Comparison of ENCODE assay signal across 11 mouse cellular contexts in the genomic region with DNA sequence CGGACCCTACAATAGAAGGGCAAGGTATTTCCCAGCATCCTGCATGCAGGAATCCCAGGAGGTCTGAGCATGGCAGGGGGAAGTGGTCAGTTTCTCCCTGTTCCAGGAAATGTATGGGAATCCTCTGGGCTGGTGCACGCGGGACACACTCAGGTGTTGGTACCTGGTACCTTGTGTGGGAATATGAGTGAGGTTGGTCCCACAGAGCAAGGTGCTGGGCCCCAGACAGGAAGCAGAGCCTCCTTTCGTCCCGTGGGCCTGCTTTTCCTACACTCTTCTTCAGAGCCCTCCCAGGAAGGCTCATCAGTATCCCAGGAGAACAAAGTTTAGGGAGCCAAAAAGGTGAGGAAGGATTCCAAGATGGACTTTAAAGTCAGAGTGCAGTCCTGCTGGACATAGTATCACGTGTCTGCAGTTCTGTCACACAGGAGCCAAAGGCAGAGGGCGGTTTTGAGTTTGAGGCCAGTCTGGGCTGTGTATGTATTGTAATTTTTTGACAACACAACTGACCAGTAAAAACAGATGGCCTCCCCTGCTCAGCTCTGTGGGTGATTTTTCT. TPM values are rescaled to one million over a fixed set of nuclear protein-coding genes. Genes with fewer than 3 reads are reported as not detected.
A peak's percentile ranks its signal among the peaks of the same experiment; 100 is the strongest.
DNase-seq lines count a peak whose midpoint lies in the region; ATAC-seq lines count a peak whose summit lies in the region.
"Had no signal": no experiment of that assay in that cellular context is flagged by ENCODE, and none has a peak within 500 bp of the region (broad histone marks: within the 10 kb centered on the region; RNA-seq: fewer than 3 reads in every experiment).

No protein-coding gene starts in this region.

- DNase-seq in kidney, adult 9 months: peak; percentile 78
- DNase-seq in kidney, postnatal 4 days: no peak
- DNase-seq in intestine, embryonic 14.5 days (ENCODE audit: low spot score): no peak
- DNase-seq in adrenal gland, adult 8-10 months: no peak
- no peak for DNase-seq in cerebellum, postnatal 36 days
- DNase-seq in left cerebral cortex, postnatal 4 days: no peak
- DNase-seq: cerebellum, adult 9-10 months; right cerebral cortex, adult 18-20 months had no signal

- H3K27me3 ChIP-seq in embryonic facial prominence, embryonic 12.5 days: peaks cover 44% of the 10 kb centered on the region
- H3K27me3 ChIP-seq in intestine, embryonic 14.5 days (replicated peaks; ENCODE audit: control insufficient read depth, insufficient read depth, low read length): peaks cover 17% of the 10 kb centered on the region
- peaks cover 29% of the 10 kb centered on the region for H3K27me3 ChIP-seq in midbrain, embryonic 16.5 days (ENCODE audit: control insufficient read depth, insufficient read depth, low read depth, low read length)
- H3K27me3 ChIP-seq: Patski had no signal

- H3K4me1 ChIP-seq in embryonic facial prominence, embryonic 12.5 days: peaks cover 18% of the 10 kb centered on the region
- H3K4me1 ChIP-seq in intestine, embryonic 14.5 days (replicated peaks; ENCODE audit: control insufficient read depth, insufficient read depth, low read length): peaks cover 11% of the 10 kb centered on the region; the same call in 1 of the 2 replicates
- H3K4me1 ChIP-seq in midbrain, embryonic 16.5 days (ENCODE audit: control insufficient read depth, insufficient read depth, low read length): peaks cover 19% of the 10 kb centered on the region

- no peaks in the 10 kb centered on the region for H3K36me3 ChIP-seq in embryonic facial prominence, embryonic 12.5 days
- no peaks in the 10 kb centered on the region for H3K36me3 ChIP-seq in intestine, embryonic 14.5 days (ENCODE audit: control insufficient read depth, insufficient read depth, low read length)
- H3K36me3 ChIP-seq in midbrain, embryonic 16.5 days (ENCODE audit: control insufficient read depth, insufficient read depth, low read length): no peaks in the 10 kb centered on the region

- no peak overlapping the region for H3K27ac ChIP-seq in embryonic facial prominence, embryonic 12.5 days
- H3K27ac ChIP-seq in intestine, embryonic 14.5 days (ENCODE audit: low read depth): no peak overlapping the region
- no peak overlapping the region for H3K27ac ChIP-seq in midbrain, embryonic 16.5 days (ENCODE audit: low read length)

- H3K4me3 ChIP-seq in embryonic facial prominence, embryonic 12.5 days: no peak overlapping the region
- no peak overlapping the region for H3K4me3 ChIP-seq in intestine, embryonic 14.5 days (ENCODE audit: low read depth, low read length)
- no peak overlapping the region for H3K4me3 ChIP-seq in midbrain, embryonic 16.5 days (ENCODE audit: low read depth, low read length)

- no peak for ATAC-seq in embryonic facial prominence, embryonic 12.5 days (ENCODE audit: insufficient number of reproducible peaks, insufficient read depth, low FRiP score, low TSS enrichment)
- no peak for ATAC-seq in intestine, embryonic 14.5 days (replicated peaks; ENCODE audit: low FRiP score, low TSS enrichment, low read depth)
- no peak for ATAC-seq in midbrain, embryonic 16.5 days
- ATAC-seq: Patski had no signal

- H3K9me3 ChIP-seq in embryonic facial prominence, embryonic 12.5 days: no peaks in the 10 kb centered on the region
- no peaks in the 10 kb centered on the region for H3K9me3 ChIP-seq in intestine, embryonic 14.5 days (ENCODE audit: control insufficient read depth, low read length)
- H3K9me3 ChIP-seq in midbrain, embryonic 16.5 days (replicated peaks; ENCODE audit: control insufficient read depth, low read length, poor library complexity, severe bottlenecking): no peaks in the 10 kb centered on the region

- H3K4me2 ChIP-seq in embryonic facial prominence, embryonic 12.5 days (replicated peaks): peak overlapping the region; percentile 98; the same call in 1 of the 2 replicates
- peak overlapping the region; percentile 96 for H3K4me2 ChIP-seq in intestine, embryonic 14.5 days (ENCODE audit: low read length)
- peak overlapping the region; percentile 78; the same call in 1 of the 2 replicates for H3K4me2 ChIP-seq in midbrain, embryonic 16.5 days (ENCODE audit: low read length)

- intact Hi-C loops in left cerebral cortex, postnatal 4 days (cut with DNase I): no loop called here

- H3K9ac ChIP-seq in embryonic facial prominence, embryonic 12.5 days: no peak overlapping the region
- H3K9ac ChIP-seq in intestine, embryonic 14.5 days (ENCODE audit: low read length): no peak overlapping the region
- no peak overlapping the region for H3K9ac ChIP-seq in midbrain, embryonic 16.5 days (ENCODE audit: low read depth, low read length)

- 58% methylated on average over 7 of the region's 7 CpGs for WGBS in embryonic facial prominence, embryonic 12.5 days
- WGBS in intestine, embryonic 14.5 days: 69% methylated on average over 7 of the region's 7 CpGs
- 63% methylated on average over 7 of the region's 7 CpGs for WGBS in midbrain, embryonic 16.5 days

RNA-seq across cellular contexts. Expression of gene Ttc7, which starts 1.9 kb away (rescaled TPM):
- polyA plus RNA-seq in embryonic facial prominence, embryonic 12.5 days (2016; fragmentation: Nextera tagmentation; extraction: Ambion mirVana): 4.8 and 5.8 TPM in 2 replicates
- 11.2 and 11.9 TPM in 2 replicates for polyA plus RNA-seq in intestine, embryonic 14.5 days (2014; fragmentation: Nextera tagmentation; extraction: Ambion mirVana)
- 4.2 and 6.4 TPM in 2 replicates for polyA plus RNA-seq in midbrain, embryonic 16.5 days (2015; fragmentation: Nextera tagmentation; extraction: Ambion mirVana)
- total RNA-seq in adrenal gland, adult 8-10 months (2022): 10 to 100 TPM; 13.5 to 18.6 (median 15.2) TPM
- 1 to 10 TPM; 7.7 to 8.7 TPM for total RNA-seq in left cerebral cortex, postnatal 4 days (2021)

RNA-seq across cellular contexts. Expression of gene Mcfd2, which starts 18.8 kb away (rescaled TPM):
- polyA plus RNA-seq in embryonic facial prominence, embryonic 12.5 days (2016; fragmentation: Nextera tagmentation; extraction: Ambion mirVana): 77.9 and 85.1 TPM in 2 replicates
- 87.9 and 93.9 TPM in 2 replicates for polyA plus RNA-seq in intestine, embryonic 14.5 days (2014; fragmentation: Nextera tagmentation; extraction: Ambion mirVana)
- polyA plus RNA-seq in midbrain, embryonic 16.5 days (2015; fragmentation: Nextera tagmentation; extraction: Ambion mirVana): 44.6 and 48.1 TPM in 2 replicates
- total RNA-seq in adrenal gland, adult 8-10 months (2022): 100 to 1,000 TPM; 212 to 358 (median 282) TPM
- 10 to 100 TPM; 22.3 to 23.2 TPM for total RNA-seq in left cerebral cortex, postnatal 4 days (2021)
